Mouse (Mus musculus): ENCODE measurements around the gene Txnip.

DNA sequence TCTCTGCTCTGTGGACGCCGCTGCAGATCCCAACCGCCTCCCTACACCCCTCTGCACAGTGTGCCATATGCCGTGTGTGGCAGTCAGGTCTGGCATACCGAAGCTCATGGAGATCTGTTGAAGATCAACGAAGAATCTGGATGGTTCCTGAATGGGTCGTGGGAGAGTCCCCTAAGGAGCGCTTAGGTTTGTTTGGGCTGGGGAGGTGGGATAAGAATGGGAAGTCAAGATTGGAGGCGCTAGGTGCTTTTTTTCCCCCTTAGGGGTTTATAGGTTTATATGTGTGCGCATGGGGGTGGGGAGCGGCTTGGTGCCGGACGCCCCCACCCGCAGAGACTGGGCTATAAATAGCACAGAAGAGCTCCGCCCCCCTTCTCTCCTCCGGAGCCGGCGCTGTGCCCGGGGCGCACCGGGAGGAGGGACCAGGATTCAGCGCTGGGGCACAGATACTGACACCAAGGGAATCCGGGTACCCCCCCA lies 38.5 kb downstream of the Txnip start, which contains the start of gene Ankrd34a:
- no peak for TF ChIP-seq POLR2A (IDR thresholded peaks at IDR 0.05; ENCODE audit: control insufficient read depth, low read depth, low read length)
- TF ChIP-seq CTCF (IDR thresholded peaks at IDR 0.05; ENCODE audit: control insufficient read depth, insufficient read depth, insufficient replicate concordance, low read depth, low read length), result no peak
